Mouse (Mus musculus): ENCODE measurements at regions not wholly inside any gene's neighbourhood (a gene's known extent, or its start where the extent isn't known, plus 50 kb on each side); places are given as distances from the start of the nearest gene placed in this dataset.

- DNase-seq: no peak
These were observed 175.5 kb downstream of the Mreg start for GRCm38 (mm10) chr1:72036600-72036999.

DNA sequence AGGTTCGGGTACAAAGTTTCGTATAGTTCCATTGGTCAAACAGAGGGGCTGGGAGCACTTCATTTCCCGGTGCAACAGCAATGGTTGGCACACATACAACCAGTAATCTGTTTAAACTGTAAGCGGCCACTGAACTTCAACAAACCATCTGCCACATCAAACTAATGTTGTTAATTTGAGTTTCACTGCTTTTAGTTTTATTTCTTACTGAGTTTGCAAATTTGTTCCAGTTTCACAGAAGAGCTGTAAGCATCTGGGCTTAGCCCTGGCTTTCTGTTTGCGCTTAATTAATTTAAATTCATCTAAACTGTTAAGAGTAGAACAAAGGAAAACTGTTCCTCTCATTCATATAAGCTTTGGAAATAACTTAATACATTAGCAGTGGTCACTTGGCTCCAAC lies 176.0 kb downstream of the Mreg start:
- DNase-seq: no peak

DNA sequence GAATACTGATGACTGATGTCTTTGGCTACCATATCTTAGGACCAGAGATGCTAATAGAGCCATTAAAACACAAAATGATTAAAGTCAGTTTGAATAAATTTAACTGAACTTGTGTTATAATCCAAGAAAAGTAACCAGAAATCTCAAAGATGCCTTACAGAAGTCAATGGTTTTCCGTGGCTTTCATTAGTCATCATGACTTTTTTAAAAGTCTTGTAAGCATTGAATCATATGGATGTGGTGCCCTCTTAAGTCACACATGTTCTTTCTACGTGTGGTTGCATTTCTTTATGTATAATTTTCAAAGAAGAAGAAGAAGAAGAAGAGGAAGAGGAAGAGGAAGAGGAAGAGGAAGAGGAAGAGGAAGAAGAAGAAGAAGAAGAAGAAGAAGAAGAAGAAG lies 178.2 kb downstream of the Mreg start:
- DNase-seq: no peak

DNA sequence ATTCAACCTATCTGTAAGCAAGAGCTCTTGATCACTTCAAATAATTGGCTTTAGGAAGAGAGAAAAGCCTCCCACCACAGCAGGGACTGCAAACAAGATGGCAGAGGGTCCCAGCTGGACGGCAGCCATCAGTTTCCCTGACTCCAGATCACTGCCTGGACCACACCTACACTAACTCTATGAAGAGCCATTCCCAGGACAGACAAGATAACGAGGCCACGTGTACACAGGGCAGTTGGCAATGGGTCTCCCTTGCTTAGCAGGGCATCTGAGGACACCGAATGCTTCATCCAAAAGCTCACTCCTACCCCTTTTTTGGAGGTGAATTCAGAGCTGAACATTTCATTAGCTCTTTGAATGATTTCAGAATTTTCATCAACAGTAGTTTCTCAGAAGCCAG lies 179.9 kb downstream of the Mreg start:
- no peak for DNase-seq

GRCm38 (mm10) chr1:72030763-72031405 lies 181.2 kb downstream of the Mreg start:
- no peak for DNase-seq

DNA sequence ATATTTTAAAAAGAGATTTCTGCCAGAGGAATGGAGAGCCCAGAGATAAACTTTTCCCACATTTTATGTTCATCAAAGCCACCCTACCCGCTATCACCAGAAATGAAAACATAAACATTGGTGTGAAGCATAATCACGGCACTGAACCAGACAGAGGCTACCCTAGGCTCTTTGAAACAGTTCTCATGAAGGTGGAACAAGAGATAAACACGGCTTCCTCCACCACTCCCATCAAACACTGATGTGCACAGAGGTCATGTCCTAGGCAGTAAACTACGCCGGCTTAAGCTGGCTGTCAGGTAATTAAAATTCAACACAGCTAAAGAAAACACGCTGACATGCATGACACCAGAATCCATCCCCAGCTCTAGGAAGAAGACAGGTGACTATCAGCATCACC lies 182.5 kb downstream of the Mreg start:
- no peak for DNase-seq

- DNase-seq: no peak
These were observed 185.2 kb downstream of the Mreg start for GRCm38 (mm10) chr1:72026861-72027260.

DNA sequence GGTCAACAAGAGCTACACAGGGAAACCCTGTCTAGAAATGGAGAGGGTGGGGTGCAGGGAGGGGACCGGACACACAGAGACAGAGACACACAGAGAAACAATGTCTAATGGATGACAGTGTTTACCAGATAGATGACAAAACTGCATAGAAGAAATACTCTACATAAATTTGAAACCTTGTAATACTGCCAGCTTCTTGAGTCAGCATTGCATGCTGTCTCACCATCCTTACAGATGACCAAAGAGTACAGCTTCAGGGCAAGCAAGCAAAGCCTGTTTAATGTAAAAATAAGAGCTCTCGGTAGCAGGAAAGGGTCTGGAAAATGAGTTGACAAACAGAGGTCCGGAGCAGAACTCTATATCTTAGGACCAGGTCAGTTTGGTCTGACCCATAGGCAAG lies 189.5 kb downstream of the Mreg start:
- no peak for DNase-seq

DNA sequence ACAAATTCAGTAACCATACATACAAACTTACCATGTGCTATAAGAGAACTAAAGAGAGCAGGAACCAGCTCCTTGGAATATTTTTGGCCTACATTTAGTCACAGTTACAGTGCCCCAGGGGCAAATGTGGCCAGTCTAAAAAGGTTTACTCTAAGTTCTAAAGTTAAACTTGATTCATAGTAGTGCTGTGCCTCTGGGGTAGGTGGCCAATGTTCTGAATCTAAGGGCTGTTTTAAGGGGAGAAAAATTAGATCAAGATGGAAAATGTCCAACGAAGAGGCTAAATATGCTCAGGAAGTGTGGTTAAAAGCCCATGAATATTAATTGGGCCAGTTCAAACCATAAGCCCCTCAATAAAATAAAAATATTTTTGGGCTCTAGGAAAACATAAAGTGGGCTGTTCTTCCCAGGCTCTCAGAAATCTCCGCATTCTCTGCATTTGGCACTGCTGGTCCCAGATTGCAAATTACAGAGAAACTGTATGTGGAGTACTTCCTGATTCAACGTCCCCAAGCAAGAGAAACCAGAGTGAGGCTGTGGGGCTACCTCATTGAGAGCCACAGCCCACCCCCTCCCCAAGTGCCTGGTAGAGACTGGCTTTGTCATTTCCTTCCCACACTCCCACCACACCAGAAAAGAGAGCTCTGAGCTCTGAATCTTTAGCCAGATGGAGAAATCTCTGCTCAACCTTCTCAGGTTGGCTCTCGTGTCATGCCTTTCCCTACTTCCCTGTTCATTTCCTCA lies 193.5 kb downstream of the Mreg start:
- DNase-seq: no peak

DNA sequence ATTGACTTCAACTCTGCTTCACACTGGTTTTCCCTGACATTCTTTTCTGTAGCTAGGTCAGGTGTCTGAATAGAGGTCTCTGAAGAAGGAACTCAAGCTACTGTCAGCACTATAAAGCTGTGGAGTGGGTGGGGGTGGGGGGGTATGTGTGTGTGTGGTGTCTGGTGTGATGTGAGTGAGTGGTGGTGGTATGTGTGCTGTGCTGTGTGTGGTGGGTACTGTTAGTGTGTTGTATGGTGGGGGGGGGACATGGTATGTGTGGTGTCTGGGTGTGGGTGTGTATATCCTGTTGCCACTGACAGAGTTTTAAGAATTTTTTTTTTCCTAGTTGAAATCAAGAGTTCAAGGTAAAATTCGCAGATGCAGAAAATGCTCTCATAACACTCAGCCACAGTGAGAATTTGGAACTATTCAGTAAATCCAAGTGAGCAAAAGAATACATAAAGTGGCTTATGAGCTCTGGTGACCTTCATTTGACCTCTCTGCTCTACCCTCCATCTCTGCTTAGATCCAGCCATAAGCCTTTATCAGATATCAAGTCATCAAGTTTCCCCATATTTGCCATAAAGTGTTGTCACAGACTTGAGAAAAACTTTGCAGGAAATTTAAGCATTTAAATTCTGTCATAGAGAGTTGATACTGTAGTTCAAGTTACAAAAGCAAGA lies 194.2 kb downstream of the Mreg start:
- DNase-seq: no peak

- DNase-seq: no peak
These were observed 196.6 kb downstream of the Mreg start for GRCm38 (mm10) chr1:72015471-72015870.

DNA sequence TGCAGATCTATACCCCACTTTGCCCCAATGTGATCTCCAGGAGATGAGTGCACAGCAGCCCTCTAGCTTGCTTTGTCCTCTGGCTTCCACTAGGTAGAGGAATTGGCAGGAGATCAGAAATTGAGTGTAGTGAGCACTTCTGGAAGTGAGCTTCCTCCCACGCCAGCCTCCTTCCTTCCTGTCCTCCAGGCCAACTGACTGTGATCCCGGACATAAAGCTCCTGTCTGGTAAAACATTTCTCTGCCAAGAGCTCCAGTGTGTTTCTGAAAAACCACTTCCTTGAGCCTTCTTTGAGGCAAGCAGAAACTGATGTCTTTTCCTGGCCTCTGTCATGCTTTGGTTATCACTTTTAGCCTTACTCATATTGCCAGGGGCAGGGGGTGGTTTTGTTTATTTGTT lies 197.5 kb downstream of the Mreg start:
- no peak for DNase-seq

DNA sequence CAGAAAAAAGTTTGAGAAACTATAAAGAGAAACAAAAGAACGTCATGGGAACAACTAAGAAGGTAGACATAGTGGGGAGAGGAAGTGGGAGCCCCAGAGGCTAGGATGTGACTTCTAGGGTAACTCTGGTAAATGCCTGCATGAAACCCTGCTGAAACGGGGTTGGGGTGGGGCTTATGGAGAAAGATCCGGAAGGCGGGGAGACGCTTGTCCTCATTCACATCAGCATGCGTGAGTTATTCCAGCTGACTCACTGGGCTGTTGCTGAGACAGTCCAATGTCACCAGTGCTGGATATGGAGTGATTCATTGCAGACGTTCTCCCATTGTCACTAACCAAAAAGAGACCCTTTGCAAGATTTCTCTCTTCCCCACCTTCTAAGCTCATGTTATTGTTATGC lies 198.2 kb downstream of the Mreg start:
- no peak for DNase-seq

DNA sequence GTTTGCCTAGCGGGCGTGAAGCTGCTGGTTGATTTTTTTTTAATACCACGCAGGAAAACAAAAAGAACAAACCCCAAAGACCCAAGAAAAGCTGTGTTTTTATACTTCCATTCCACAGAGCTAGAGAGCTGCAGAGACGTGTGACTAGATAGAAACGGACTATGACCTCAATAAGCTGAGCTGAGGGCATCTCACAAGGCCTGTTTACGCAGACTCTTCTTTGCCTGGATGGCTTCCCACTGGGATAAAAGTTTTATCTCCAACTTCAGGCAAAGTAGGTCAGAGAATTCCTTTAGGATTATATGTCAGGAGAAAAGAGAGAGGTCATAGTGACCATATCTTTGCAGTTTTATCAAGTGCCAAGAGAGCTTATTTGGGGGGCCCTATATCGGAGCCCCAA lies 199.4 kb downstream of the Mreg start:
- no peak for DNase-seq

DNA sequence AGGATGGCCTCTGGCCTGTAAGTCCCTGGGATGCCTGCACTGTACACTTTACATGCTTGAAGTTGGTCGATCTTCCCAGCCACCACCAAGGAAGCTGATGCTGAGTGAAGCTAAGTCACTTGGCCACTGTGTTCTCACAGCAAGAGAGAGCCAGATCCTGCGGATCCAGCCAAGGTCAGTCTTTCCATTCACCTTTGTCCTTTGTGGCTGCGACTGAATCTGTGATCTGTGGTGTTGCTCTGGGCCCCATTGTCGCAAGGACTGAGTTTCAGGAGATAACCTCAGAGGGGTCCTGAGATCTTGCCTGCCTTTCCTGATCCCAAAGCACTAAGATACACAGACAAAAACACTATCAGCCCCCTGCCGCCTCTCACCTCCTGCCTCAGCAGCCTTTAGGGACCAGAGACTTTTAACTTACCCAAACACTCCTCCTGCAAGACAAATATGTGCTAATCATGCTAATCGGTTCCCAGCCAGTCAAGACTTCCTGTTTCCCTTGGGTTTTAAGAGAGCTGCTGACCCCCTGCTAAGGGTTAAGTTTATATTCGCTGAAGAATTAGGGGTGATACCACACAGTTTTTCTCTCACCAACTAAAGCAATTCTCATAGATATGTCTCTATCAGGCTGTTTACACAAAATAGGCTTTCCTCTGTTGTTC lies 202.7 kb downstream of the Mreg start:
- DNase-seq: no peak

- no peak for DNase-seq
These were observed 205.3 kb downstream of the Mreg start for GRCm38 (mm10) chr1:72006696-72007291.

DNA sequence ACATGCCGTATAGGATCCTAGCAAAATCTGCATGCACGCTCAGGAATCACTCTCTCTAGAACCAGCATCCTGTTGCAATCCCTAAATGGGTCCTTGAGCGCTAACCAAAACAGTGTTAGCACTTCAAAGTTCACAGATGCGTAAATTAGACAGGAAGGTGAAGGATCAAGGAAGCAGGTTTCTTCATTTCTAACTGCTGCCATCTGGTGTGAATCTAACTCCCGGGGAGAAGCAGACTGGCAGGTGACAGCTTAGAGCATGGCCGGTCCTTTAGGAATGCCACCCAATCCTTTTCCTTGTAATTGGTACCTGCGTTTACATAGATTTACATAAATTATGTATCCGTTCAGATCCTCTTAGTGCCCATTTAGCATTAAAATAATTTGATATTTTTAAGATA lies 206.2 kb downstream of the Mreg start:
- no peak for DNase-seq

GRCm38 (mm10) chr1:72005550-72005949 lies 206.6 kb downstream of the Mreg start:
- DNase-seq: no peak

DNA sequence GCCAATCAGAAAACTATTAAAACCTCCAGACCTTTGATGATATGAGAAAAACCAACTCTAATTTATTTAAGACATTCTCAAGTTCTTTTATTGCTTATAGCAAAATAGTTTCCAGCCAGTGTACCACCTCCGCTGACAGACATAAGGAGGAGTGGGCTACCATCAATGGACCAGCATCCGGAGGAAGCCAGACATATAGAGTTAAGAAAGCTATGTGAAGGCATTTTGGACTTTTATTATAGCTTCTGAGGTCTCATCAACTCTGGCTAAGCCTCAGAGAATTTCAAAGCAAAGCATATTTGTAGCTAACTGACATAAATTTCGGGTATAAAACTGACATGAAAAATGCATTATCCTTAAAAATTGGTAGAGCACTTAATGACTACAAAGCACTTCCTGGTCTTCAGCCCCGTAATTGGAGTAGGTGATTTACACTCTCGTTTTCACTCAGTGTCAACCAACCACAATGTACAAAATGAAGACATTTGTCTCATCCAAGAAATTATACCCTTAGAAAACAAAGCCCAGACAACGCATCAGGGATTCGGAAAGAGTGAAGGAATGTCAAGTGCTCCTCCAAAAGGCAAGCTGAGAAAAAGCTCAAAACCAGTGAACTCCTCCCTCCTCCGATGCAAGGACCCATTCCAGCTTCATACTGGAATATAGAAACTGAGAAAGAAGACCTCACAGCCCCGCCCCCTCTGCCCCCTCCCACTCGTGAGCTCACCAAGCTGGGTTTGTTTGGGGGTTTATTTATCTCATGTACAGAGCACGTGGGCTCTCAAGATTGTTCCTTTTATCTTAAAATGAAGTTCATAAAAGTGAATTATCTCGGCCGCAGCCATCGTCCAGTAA lies 208.5 kb downstream of the Mreg start:
- DNase-seq: no peak

- DNase-seq: no peak
These were observed 209.5 kb downstream of the Mreg start for GRCm38 (mm10) chr1:72002471-72003116.

GRCm38 (mm10) chr1:72000741-72001140 lies 211.4 kb downstream of the Mreg start:
- no peak for DNase-seq

DNA sequence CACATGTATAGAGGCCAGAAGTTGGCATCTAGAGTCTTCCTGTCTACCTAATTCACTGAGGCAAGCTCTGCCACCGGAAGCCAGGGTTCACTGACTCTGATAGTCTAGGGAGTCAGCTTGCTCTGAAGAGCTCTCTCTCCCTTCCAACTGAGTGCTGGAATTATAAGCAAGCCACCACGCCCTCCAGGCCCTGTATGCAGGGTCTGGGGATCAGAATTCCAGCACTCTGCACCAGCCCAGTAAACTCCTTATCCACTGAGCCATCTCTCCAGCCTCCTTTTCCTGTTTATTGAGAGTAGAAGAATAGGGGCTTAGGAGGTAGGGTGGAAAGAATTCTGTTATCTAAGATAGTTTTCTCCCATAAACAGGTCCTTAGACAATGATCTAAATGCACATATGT lies 215.3 kb downstream of the Mreg start:
- DNase-seq: no peak
